Mouse (Mus musculus): ENCODE results near the gene Nat8f5.

- TF ChIP-seq POLR2A (IDR thresholded peaks at IDR 0.05; ENCODE audit: borderline replicate concordance, extremely low read depth, low read depth, low read length) (no peak), CTCF (IDR thresholded peaks at IDR 0.05; ENCODE audit: insufficient read depth, low read length) (no peak)
These were observed 19.2 kb upstream of the Nat8f5 start for GRCm38 (mm10) chr6:85839982-85840381.
